Mouse (Mus musculus): ENCODE results near the gene Neil3. TPM values are rescaled to one million over a fixed set of nuclear protein-coding genes. Genes with fewer than 3 reads are reported as not detected.
"Not testable (repeated sequence)": the region's sequence is repeated elsewhere in the genome, so short reads cannot be mapped to it uniquely, and the experiment has no call there.

Neil3 gene
- polyA plus RNA-seq, 1 experiment from 2014 or later, result 36.3 TPM

DNA sequence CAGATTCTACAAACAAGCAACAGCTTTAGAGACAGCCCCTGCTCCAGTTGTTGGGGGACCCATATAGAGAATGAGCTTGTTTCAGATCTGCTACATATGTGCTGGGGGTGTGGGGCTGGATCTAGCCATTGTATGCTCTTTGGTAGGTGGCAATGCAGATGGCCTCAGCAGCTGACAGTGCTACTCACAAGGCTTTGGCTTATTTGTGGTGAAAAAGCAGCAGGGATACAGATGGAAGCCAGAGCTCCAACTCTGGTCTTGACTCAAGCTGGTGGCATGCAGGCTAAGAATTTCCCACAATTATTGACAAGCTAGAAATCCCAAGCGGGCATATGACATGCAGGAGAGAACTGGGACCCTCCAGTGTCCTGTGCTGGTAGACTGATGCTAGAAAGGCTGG lies 40.8 kb downstream of the Neil3 start:
- Histone ChIP-seq H3K9ac (replicated peaks; ENCODE audit: low read depth, low read length) (no peak overlapping the region), H3K4me1 (ENCODE audit: control insufficient read depth, insufficient read depth, low read length) (no peaks in the 10 kb centered on the region), H3K4me2 (replicated peaks; ENCODE audit: low read depth, low read length) (no peak overlapping the region), H3K27ac (ENCODE audit: low read length) (no peak overlapping the region), H3K9me3 (ENCODE audit: control insufficient read depth, low read depth, low read length) (no peaks in the 10 kb centered on the region), H3K4me3 (ENCODE audit: low read depth, low read length) (no peak overlapping the region), H3K27me3 (ENCODE audit: control insufficient read depth, insufficient read depth, low read length) (no peaks in the 10 kb centered on the region), H3K36me3 (ENCODE audit: control insufficient read depth, insufficient read depth, low read length) (no peaks in the 10 kb centered on the region; the same call in 1 of the 2 replicates)
- WGBS, result 96% methylated on average over 1 of the region's 1 CpGs
- ATAC-seq (ENCODE audit: insufficient number of reproducible peaks, insufficient read depth, low FRiP score, low read depth), result no peak

GRCm38 (mm10) chr8:53591777-53592176 lies 47.1 kb downstream of the Neil3 start:
- Histone ChIP-seq H3K36me3 (ENCODE audit: control insufficient read depth, insufficient read depth, low read length) (no peaks in the 10 kb centered on the region), H3K4me3 (ENCODE audit: low read depth, low read length) (no peak overlapping the region), H3K4me2 (replicated peaks; ENCODE audit: low read depth, low read length) (no peak overlapping the region), H3K9me3 (ENCODE audit: control insufficient read depth, low read depth, low read length) (no peaks in the 10 kb centered on the region), H3K27me3 (ENCODE audit: control insufficient read depth, insufficient read depth, low read length) (no peaks in the 10 kb centered on the region), H3K9ac (replicated peaks; ENCODE audit: low read depth, low read length) (no peak overlapping the region), H3K4me1 (ENCODE audit: control insufficient read depth, insufficient read depth, low read length) (no peaks in the 10 kb centered on the region), H3K27ac (ENCODE audit: low read length) (no peak overlapping the region)
- WGBS, result 87% methylated on average over 2 of the region's 2 CpGs
- ATAC-seq (ENCODE audit: insufficient number of reproducible peaks, insufficient read depth, low FRiP score, low read depth), result no peak

- H3K36me3 ChIP-seq (ENCODE audit: control insufficient read depth, insufficient read depth, low read length), result no peaks in the 10 kb centered on the region
- no peak for ATAC-seq (ENCODE audit: insufficient number of reproducible peaks, insufficient read depth, low FRiP score, low read depth)
- H3K4me3 ChIP-seq (ENCODE audit: low read depth, low read length), result no peak overlapping the region
- H3K4me2 ChIP-seq (replicated peaks; ENCODE audit: low read depth, low read length), result no peak overlapping the region
- no peaks in the 10 kb centered on the region for H3K4me1 ChIP-seq (ENCODE audit: control insufficient read depth, insufficient read depth, low read length)
- no peak overlapping the region for H3K9ac ChIP-seq (replicated peaks; ENCODE audit: low read depth, low read length)
- no peaks in the 10 kb centered on the region for H3K9me3 ChIP-seq (ENCODE audit: control insufficient read depth, low read depth, low read length)
- WGBS, result 77% methylated on average over 2 of the region's 2 CpGs
- no peak overlapping the region for H3K27ac ChIP-seq (ENCODE audit: low read length)
- H3K27me3 ChIP-seq (ENCODE audit: control insufficient read depth, insufficient read depth, low read length), result no peaks in the 10 kb centered on the region
These were observed 65.3 kb downstream of the Neil3 start for GRCm38 (mm10) chr8:53573600-53573999.

DNA sequence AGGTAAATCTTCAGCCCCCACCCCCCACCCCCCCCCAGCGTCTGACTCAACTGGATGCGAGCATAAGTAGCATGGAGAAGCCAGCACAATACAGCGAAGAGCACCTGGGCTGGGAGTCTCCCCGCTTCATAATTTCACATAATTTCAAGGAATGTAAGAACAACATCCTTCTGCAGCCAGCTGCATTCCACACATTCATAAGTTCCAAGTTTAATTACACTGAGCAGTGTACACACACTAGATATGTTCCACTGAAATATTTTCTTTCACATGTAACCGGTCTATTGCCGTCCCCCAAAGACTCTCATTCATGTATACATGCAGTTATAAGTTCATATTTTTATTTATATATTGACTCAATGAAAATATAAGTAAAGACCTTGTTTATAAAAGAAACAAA lies 72.6 kb downstream of the Neil3 start:
- Histone ChIP-seq H3K9ac (replicated peaks; ENCODE audit: low read depth, low read length) (no peak overlapping the region), H3K27me3 (ENCODE audit: control insufficient read depth, insufficient read depth, low read length) (no peaks in the 10 kb centered on the region), H3K4me2 (replicated peaks; ENCODE audit: low read depth, low read length) (no peak overlapping the region), H3K4me3 (ENCODE audit: low read depth, low read length) (no peak overlapping the region), H3K27ac (ENCODE audit: low read length) (no peak overlapping the region), H3K9me3 (ENCODE audit: control insufficient read depth, low read depth, low read length) (no peaks in the 10 kb centered on the region), H3K4me1 (ENCODE audit: control insufficient read depth, insufficient read depth, low read length) (no peaks in the 10 kb centered on the region), H3K36me3 (ENCODE audit: control insufficient read depth, insufficient read depth, low read length) (no peaks in the 10 kb centered on the region)
- WGBS, result 74% methylated on average over 6 of the region's 6 CpGs
- no peak for ATAC-seq (ENCODE audit: insufficient number of reproducible peaks, insufficient read depth, low FRiP score, low read depth)

DNA sequence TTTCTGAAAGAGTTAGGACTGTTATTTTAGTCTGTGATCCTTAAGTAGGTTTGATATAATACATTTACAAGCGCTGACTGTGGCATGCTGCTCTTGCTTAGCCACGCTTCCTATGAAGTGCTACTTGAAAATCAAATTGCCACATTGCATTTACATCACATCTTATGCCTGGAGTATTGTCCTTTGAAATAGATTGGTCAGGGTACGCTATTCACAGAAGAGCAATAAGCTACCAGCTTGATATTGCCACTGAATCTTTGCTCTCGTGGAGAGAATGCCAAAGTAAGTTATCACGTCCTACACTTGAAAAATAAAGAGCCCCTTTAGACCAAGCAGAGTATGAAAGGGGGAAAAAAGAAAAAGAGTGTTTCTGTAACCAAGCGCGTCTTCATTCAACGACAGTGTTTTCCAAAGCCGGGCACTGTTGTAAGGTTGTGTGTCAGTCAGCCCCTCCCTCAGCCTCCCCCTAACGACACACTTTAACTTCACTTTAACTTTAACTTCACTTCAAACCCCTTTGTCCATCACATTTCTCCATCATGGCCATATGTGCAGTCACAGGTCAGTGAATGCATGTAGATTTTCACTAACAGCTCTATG lies 76.3 kb downstream of the Neil3 start:
- Histone ChIP-seq H3K4me2 (replicated peaks; ENCODE audit: low read depth, low read length) (no peak overlapping the region), H3K9me3 (ENCODE audit: control insufficient read depth, low read depth, low read length) (no peaks in the 10 kb centered on the region), H3K36me3 (ENCODE audit: control insufficient read depth, insufficient read depth, low read length) (no peaks in the 10 kb centered on the region), H3K27ac (ENCODE audit: low read length) (no peak overlapping the region), H3K27me3 (ENCODE audit: control insufficient read depth, insufficient read depth, low read length) (no peaks in the 10 kb centered on the region), H3K4me3 (ENCODE audit: low read depth, low read length) (no peak overlapping the region), H3K9ac (replicated peaks; ENCODE audit: low read depth, low read length) (no peak overlapping the region), H3K4me1 (ENCODE audit: control insufficient read depth, insufficient read depth, low read length) (no peaks in the 10 kb centered on the region)
- no peak for ATAC-seq (ENCODE audit: insufficient number of reproducible peaks, insufficient read depth, low FRiP score, low read depth)
- 85% methylated on average over 10 of the region's 10 CpGs for WGBS

- ATAC-seq (ENCODE audit: insufficient number of reproducible peaks, insufficient read depth, low FRiP score, low read depth), result no peak
- Histone ChIP-seq H3K4me2 (replicated peaks; ENCODE audit: low read depth, low read length) (no peak overlapping the region), H3K9me3 (ENCODE audit: control insufficient read depth, low read depth, low read length) (no peaks in the 10 kb centered on the region), H3K4me3 (ENCODE audit: low read depth, low read length) (no peak overlapping the region), H3K9ac (replicated peaks; ENCODE audit: low read depth, low read length) (no peak overlapping the region), H3K27me3 (ENCODE audit: control insufficient read depth, insufficient read depth, low read length) (no peaks in the 10 kb centered on the region), H3K27ac (ENCODE audit: low read length) (no peak overlapping the region), H3K4me1 (ENCODE audit: control insufficient read depth, insufficient read depth, low read length) (no peaks in the 10 kb centered on the region), H3K36me3 (ENCODE audit: control insufficient read depth, insufficient read depth, low read length) (no peaks in the 10 kb centered on the region)
- WGBS, result 91% methylated on average over 2 of the region's 2 CpGs
These were observed 99.3 kb downstream of the Neil3 start for GRCm38 (mm10) chr8:53539585-53539984.

- H3K27ac ChIP-seq (ENCODE audit: low read length); H3K4me3 ChIP-seq (ENCODE audit: low read depth, low read length); H3K4me1 ChIP-seq (ENCODE audit: control insufficient read depth, insufficient read depth, low read length); H3K36me3 ChIP-seq (ENCODE audit: control insufficient read depth, insufficient read depth, low read length); H3K4me2 ChIP-seq (replicated peaks; ENCODE audit: low read depth, low read length); ATAC-seq (ENCODE audit: insufficient number of reproducible peaks, insufficient read depth, low FRiP score, low read depth); H3K27me3 ChIP-seq (ENCODE audit: control insufficient read depth, insufficient read depth, low read length); H3K9ac ChIP-seq (replicated peaks; ENCODE audit: low read depth, low read length); H3K9me3 ChIP-seq (ENCODE audit: control insufficient read depth, low read depth, low read length): not testable (repeated sequence)
- WGBS, result 76% methylated on average over 3 of the region's 3 CpGs
These were observed 100.8 kb downstream of the Neil3 start for GRCm38 (mm10) chr8:53538049-53538448.

Other genes starting within 250 kb of the Neil3 start
- gene Aga, start 127.3 kb downstream of the Neil3 start, polyA plus RNA-seq (2014; fragmentation: Nextera tagmentation; extraction: Ambion mirVana), result 35.1 and 37.3 TPM in 2 replicates

Measured in stomach, embryonic 14.5 days (tissue).